Mouse (Mus musculus): Measurements from ENCODE around the gene Dnah17. TPM values are rescaled to one million over a fixed set of nuclear protein-coding genes. Genes with fewer than 3 reads are reported as not detected.

The Dnah17 gene
- polyA plus RNA-seq, 1 experiment from 2014 or later = 0.27 TPM

GRCm38 (mm10) chr11:118079750-118080149 lies 50.7 kb downstream of the Dnah17 start:
- H3K9ac ChIP-seq = no peak overlapping the region
- ATAC-seq (ENCODE audit: low FRiP score) = no peak
- H3K27ac ChIP-seq = no peak overlapping the region
- H3K4me3 ChIP-seq = no peak overlapping the region
- no peak overlapping the region for H3K4me2 ChIP-seq (replicated peaks)
- no peaks in the 10 kb centered on the region for H3K27me3 ChIP-seq
- H3K9me3 ChIP-seq (replicated peaks) = no peaks in the 10 kb centered on the region
- no peaks in the 10 kb centered on the region for H3K36me3 ChIP-seq
- H3K4me1 ChIP-seq = no peaks in the 10 kb centered on the region; the same call in 1 of the 2 replicates
- 76% methylated on average over 14 of the region's 14 CpGs for WGBS

- Histone ChIP-seq H3K4me1 (no peaks in the 10 kb centered on the region), H3K9ac (no peak overlapping the region), H3K27ac (no peak overlapping the region), H3K4me3 (no peak overlapping the region), H3K36me3 (no peaks in the 10 kb centered on the region), H3K4me2 (replicated peaks) (no peak overlapping the region), H3K27me3 (no peaks in the 10 kb centered on the region), H3K9me3 (replicated peaks) (no peaks in the 10 kb centered on the region)
- WGBS = 83% methylated on average over 6 of the region's 6 CpGs
- no peak for ATAC-seq (ENCODE audit: low FRiP score)
These were observed 53.5 kb downstream of the Dnah17 start for GRCm38 (mm10) chr11:118076929-118077328.

DNA sequence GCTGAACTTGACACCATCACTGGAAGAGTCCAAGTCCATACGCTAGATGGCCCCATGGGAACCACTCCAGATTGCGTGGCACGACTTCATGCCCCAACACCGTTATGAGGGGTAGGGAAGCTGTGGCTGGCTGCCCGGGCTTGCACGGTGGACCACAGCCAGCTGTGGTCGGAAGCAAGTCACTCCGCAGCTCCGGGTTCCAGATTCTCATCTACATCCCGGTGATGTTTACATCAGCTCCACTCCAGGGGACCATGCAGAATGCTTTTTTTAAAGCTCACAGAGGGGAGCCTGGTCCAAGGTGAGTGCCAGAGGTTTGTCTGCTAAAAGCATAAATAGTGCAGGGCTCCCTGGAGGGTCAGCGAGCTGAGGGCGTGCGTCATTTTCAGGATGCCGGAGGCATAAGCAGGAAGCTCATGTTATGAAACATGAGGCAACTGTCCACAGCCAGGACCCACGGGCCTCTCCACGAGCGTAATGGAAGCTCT lies 55.4 kb downstream of the Dnah17 start:
- 78% methylated on average over 17 of the region's 17 CpGs for WGBS
- H3K4me3 ChIP-seq = no peak overlapping the region
- H3K27me3 ChIP-seq = no peaks in the 10 kb centered on the region
- no peak for ATAC-seq (ENCODE audit: low FRiP score)
- H3K9me3 ChIP-seq (replicated peaks) = no peaks in the 10 kb centered on the region
- no peak overlapping the region for H3K27ac ChIP-seq
- H3K4me2 ChIP-seq (replicated peaks) = no peak overlapping the region
- H3K36me3 ChIP-seq = no peaks in the 10 kb centered on the region
- H3K4me1 ChIP-seq = peaks cover 4% of the 10 kb centered on the region; the same call in 1 of the 2 replicates
- no peak overlapping the region for H3K9ac ChIP-seq

DNA sequence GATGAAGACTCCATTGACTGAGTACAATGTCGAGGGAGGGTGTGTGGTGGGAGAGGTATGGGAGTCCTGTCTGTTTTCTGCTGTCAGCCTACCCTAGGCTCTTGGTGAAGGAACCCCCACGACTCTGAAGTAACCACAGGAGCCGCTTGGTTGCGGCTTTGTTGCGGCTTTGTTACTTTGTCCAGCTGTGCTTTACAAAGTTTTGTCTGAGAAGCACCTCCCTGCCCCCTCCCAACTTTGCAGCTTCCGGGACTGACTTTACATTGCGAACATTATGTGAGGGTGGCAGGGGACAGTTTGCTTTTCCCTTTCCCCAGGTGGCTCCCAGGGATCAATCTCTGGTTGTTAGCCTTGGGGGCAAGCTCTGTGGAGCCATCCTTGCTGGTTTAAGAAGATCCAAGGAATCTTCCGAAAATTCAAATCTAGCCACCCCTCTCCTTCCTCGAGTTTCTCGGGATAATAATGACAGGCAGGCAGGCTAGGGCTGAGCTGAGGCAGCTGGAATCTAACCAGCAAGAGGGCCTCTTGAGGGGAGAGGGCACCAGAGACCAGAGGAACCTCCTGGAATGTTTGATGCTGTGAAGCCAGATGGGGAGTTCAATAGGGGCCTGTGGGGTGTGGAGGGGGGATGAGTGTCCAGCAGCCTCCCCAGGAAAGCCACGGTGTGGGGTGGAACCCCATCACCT lies 59.1 kb downstream of the Dnah17 start:
- H3K36me3 ChIP-seq = no peaks in the 10 kb centered on the region
- H3K4me3 ChIP-seq = no peak overlapping the region
- 43% methylated on average over 11 of the region's 11 CpGs for WGBS
- no peaks in the 10 kb centered on the region for H3K27me3 ChIP-seq
- no peak overlapping the region for H3K9ac ChIP-seq
- H3K4me2 ChIP-seq (replicated peaks) = no peak overlapping the region
- no peak overlapping the region for H3K27ac ChIP-seq
- ATAC-seq (ENCODE audit: low FRiP score) = no peak
- H3K9me3 ChIP-seq (replicated peaks) = no peaks in the 10 kb centered on the region
- peaks cover 4% of the 10 kb centered on the region; the same call in 1 of the 2 replicates for H3K4me1 ChIP-seq

GRCm38 (mm10) chr11:118068812-118069332 lies 61.6 kb downstream of the Dnah17 start:
- Histone ChIP-seq H3K27ac (peak overlapping the region; percentile 19; the same call in 1 of the 2 replicates), H3K9ac (no peak overlapping the region), H3K27me3 (no peaks in the 10 kb centered on the region), H3K4me2 (replicated peaks) (no peak overlapping the region), H3K4me1 (peaks cover 4% of the 10 kb centered on the region; the same call in 1 of the 2 replicates), H3K36me3 (no peaks in the 10 kb centered on the region), H3K9me3 (replicated peaks) (no peaks in the 10 kb centered on the region), H3K4me3 (no peak overlapping the region)
- 85% methylated on average over 16 of the region's 16 CpGs for WGBS
- ATAC-seq (ENCODE audit: low FRiP score) = no peak

- Histone ChIP-seq H3K27me3 (no peaks in the 10 kb centered on the region), H3K27ac (no peak overlapping the region), H3K4me2 (replicated peaks) (no peak overlapping the region), H3K4me1 (peaks cover 4% of the 10 kb centered on the region; the same call in 1 of the 2 replicates), H3K9me3 (replicated peaks) (no peaks in the 10 kb centered on the region), H3K9ac (no peak overlapping the region), H3K36me3 (no peaks in the 10 kb centered on the region), H3K4me3 (no peak overlapping the region)
- WGBS = 67% methylated on average over 8 of the region's 8 CpGs
- ATAC-seq (ENCODE audit: low FRiP score) = no peak
These were observed 62.8 kb downstream of the Dnah17 start for GRCm38 (mm10) chr11:118067588-118067987.

GRCm38 (mm10) chr11:118060038-118060437 lies 70.4 kb downstream of the Dnah17 start:
- 84% methylated on average over 14 of the region's 14 CpGs for WGBS
- H3K9ac ChIP-seq = no peak overlapping the region
- no peaks in the 10 kb centered on the region for H3K36me3 ChIP-seq

GRCm38 (mm10) chr11:118058872-118059271 lies 71.6 kb downstream of the Dnah17 start:
- Histone ChIP-seq H3K4me3 (no peak overlapping the region), H3K9ac (no peak overlapping the region), H3K27me3 (no peaks in the 10 kb centered on the region), H3K9me3 (replicated peaks) (no peaks in the 10 kb centered on the region), H3K4me2 (replicated peaks) (no peak overlapping the region), H3K36me3 (no peaks in the 10 kb centered on the region), H3K4me1 (peaks cover 7% of the 10 kb centered on the region), H3K27ac (no peak overlapping the region)
- no peak for ATAC-seq (ENCODE audit: low FRiP score)
- WGBS = 57% methylated on average over 10 of the region's 10 CpGs

More at GRCm38 (mm10) chr11:118060038-118060437, 70.4 kb downstream of the Dnah17 start:
- Histone ChIP-seq H3K9me3 (replicated peaks) (no peaks in the 10 kb centered on the region), H3K4me2 (replicated peaks) (no peak overlapping the region), H3K27ac (no peak overlapping the region), H3K4me1 (peaks cover 7% of the 10 kb centered on the region), H3K4me3 (no peak overlapping the region), H3K27me3 (no peaks in the 10 kb centered on the region)
- no peak for ATAC-seq (ENCODE audit: low FRiP score)

- H3K36me3 ChIP-seq = no peaks in the 10 kb centered on the region
- H3K4me1 ChIP-seq = peaks cover 7% of the 10 kb centered on the region
- H3K27ac ChIP-seq = no peak overlapping the region
- WGBS = 70% methylated on average over 12 of the region's 12 CpGs
- H3K4me3 ChIP-seq = no peak overlapping the region
- H3K4me2 ChIP-seq (replicated peaks) = no peak overlapping the region
- H3K9ac ChIP-seq = no peak overlapping the region
- no peak for ATAC-seq (ENCODE audit: low FRiP score)
- H3K27me3 ChIP-seq = no peaks in the 10 kb centered on the region
- no peaks in the 10 kb centered on the region for H3K9me3 ChIP-seq (replicated peaks)
These were observed 72.1 kb downstream of the Dnah17 start for GRCm38 (mm10) chr11:118058367-118058766.

DNA sequence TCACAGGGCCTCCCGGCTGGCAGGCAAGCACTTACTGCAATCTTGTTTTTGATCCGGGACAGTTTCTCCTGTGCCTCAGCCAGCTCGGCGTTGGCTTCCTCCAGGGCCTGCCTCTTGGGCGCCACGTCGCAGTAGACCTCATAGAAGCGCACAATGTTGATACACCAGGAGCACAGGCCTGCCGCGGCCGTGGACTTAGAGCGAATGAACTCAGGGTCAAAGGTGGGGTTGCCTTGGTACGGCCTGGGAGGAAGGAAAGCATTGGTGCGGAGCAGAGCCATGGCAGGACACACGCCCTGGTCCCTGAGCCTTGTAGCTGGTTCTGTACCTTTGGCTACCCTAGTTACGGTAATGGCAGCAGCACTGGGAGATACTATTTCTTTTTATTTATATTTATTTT lies 80.3 kb downstream of the Dnah17 start:
- Histone ChIP-seq H3K4me3 (no peak overlapping the region), H3K4me2 (replicated peaks) (no peak overlapping the region), H3K27ac (no peak overlapping the region), H3K9ac (no peak overlapping the region), H3K27me3 (no peaks in the 10 kb centered on the region), H3K9me3 (replicated peaks) (no peaks in the 10 kb centered on the region), H3K4me1 (peaks cover 4% of the 10 kb centered on the region; the same call in 1 of the 2 replicates), H3K36me3 (0 out of 2 replicates have a peak, but pooled peaks cover 2% of the 10 kb centered on the region)
- no peak for ATAC-seq (ENCODE audit: low FRiP score)
- 82% methylated on average over 16 of the region's 16 CpGs for WGBS

DNA sequence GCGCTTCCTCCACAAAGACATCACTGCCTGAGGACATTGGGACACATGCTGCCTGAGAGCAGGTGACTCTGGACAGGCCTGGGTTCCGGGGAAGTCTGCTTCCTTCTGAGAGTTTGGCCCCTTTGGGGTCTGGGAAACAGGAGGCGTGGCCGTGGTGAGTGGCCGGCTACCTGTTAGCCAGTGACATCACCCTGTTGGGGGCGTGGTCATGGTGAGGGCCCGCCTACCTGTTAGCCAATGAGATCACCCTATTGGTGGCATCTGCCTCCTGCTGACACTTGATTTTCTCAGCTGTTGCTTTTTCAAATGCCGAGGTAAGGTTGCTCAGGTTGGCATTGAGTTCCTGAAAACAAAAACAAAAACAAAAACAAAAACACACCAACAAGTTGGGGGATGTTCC lies 80.8 kb downstream of the Dnah17 start:
- peaks cover 4% of the 10 kb centered on the region; the same call in 1 of the 2 replicates for H3K4me1 ChIP-seq
- ATAC-seq (ENCODE audit: low FRiP score) = no peak
- H3K9ac ChIP-seq = no peak overlapping the region
- no peak overlapping the region for H3K4me2 ChIP-seq (replicated peaks)
- WGBS = 37% methylated on average over 8 of the region's 8 CpGs
- no peak overlapping the region for H3K27ac ChIP-seq
- H3K9me3 ChIP-seq (replicated peaks) = no peaks in the 10 kb centered on the region
- H3K4me3 ChIP-seq = no peak overlapping the region
- no peaks in the 10 kb centered on the region for H3K27me3 ChIP-seq
- H3K36me3 ChIP-seq = 0 out of 2 replicates have a peak, but pooled peaks cover 2% of the 10 kb centered on the region

GRCm38 (mm10) chr11:118043293-118043907 lies 87.0 kb downstream of the Dnah17 start:
- H3K9ac ChIP-seq = no peak overlapping the region
- 68% methylated on average over 14 of the region's 14 CpGs for WGBS
- ATAC-seq (ENCODE audit: low FRiP score) = peak; percentile 61
- no peak overlapping the region for H3K4me2 ChIP-seq (replicated peaks)
- H3K36me3 ChIP-seq = no peaks in the 10 kb centered on the region
- H3K4me1 ChIP-seq = peaks cover 10% of the 10 kb centered on the region
- H3K27me3 ChIP-seq = no peaks in the 10 kb centered on the region
- H3K4me3 ChIP-seq = no peak overlapping the region
- H3K27ac ChIP-seq = no peak overlapping the region; the same call in 1 of the 2 replicates
- no peaks in the 10 kb centered on the region for H3K9me3 ChIP-seq (replicated peaks)

Data from hindbrain, embryonic 12.5 days (tissue).